Mouse (Mus musculus): ENCODE results near the gene Tmem140. TPM values are rescaled to one million over a fixed set of nuclear protein-coding genes. Genes with fewer than 3 reads are reported as not detected.

Gene Tmem140
- 10 to 100 TPM; 16.8 to 30.9 (median 17.3) TPM for polyA plus RNA-seq (2017; shearing (Covaris generic))

DNA sequence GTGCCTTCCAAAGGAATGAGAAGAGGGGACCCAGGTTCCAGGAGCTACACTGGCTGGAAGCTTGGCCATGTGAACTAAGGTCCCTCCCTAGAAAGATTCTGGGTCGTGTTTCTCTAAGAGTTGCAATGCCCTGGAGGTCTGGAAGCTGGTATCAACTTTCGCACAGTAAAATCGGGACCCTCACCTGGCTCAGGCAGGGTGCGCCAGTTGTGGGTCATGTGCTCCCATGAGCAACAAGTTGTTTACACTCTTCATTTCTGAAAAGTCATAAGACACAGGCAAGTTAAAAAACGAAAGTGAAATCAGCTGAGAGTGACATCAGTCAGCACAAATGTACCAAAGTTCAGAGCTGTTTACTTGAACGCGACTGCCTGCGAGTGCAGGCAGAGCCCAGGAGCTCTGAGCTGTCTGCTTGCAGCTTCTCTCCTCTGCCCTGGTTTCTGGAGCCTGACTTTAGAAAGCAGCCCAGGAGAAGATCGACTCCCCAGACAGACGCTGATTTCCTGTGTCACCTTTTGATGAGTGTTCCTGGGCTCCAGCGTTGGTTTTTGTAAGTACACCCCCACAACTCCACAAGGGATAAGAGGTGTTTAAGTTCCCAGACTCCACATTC, at the start of gene Tmem140:
Tmem140 (plus strand) TSS at position 356 of the 613 bp plus-strand sequence.
- ATAC-seq, result peak; percentile 91

DNA sequence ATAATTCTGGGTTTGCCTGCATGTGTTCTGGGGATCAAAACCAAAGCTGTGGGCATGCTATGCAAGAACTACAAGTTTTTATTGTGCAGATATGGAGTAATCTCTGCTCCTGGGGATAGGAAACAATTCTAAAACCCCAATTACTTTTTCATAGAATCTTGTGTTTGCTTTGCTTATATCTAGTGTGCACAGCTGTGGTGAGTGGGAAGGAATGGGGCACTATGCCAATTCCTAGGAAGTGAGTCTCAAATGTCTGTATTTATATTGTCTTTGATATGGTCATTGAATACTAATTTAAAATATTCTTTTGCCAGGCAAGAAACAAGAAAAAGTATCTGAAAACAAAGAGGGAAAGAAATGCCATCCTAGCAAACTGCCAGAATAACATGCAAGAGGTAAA, 38.5 kb upstream of the Tmem140 start:
- ATAC-seq, result no peak

DNA sequence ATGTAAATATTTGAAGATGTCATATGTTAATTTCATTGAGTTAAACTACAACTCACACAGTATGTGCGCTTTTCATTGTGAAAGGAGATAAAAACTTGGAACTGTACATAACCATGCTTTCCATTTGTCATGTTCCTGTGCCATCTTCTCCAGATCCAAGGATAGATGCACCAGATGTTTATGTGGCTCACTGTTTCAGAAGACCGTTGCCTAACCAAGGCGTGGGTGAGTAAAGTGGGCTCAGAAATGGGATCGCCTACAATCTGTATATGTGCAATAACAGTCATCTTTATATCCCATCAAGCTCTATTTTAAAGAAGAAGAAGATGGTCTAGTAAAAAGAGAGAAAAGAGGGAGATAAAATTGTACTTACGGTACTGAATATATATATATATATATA, 30.6 kb upstream of the Tmem140 start:
- no peak for ATAC-seq

DNA sequence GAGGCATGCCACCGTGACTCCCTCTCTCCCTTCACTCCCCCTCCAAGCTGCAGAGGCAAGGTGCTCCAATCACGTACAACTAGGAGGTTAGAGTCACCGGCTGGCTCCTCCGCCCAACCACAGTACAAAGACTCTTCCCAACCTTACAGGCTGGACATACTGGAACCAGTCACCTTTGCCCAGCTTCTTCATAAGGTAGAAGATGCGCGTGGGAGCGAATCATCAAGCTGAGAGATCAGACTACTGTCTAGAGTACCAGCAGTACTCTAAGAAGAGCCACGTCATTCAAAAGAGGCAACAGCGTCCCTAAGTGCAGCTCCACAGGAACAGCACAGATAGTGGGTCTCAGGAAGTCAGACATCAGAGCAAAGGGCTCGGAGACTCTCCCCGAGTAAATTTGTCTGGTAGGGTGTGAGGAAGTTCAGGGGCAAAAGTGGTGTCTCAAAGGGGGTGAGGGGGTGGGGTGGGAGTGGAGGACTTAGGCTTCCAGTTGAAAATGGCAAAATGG, 1.3 kb upstream of the Tmem140 start:
- ATAC-seq, result no peak

DNA sequence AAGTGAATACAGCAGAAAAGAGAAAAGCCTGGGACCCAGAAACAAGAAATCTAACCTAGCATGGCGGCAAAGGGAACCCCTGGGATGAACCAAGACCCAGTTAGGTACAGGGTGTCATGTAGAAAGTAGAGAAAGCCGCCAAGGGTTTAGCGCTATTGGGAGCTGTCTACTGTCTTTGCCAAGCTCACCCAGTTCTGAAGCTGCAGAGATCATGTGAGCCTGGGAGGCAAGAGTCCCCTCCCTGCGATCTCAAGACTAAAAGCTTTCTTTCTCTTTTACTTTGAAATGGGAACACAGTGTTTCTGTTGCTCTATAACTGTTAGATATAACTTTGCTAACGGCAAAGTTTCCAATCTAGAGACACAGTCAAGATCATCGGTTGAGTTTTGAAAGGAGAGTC, 565 bp upstream of the Tmem140 start:
- peak; percentile 69 for ATAC-seq

DNA sequence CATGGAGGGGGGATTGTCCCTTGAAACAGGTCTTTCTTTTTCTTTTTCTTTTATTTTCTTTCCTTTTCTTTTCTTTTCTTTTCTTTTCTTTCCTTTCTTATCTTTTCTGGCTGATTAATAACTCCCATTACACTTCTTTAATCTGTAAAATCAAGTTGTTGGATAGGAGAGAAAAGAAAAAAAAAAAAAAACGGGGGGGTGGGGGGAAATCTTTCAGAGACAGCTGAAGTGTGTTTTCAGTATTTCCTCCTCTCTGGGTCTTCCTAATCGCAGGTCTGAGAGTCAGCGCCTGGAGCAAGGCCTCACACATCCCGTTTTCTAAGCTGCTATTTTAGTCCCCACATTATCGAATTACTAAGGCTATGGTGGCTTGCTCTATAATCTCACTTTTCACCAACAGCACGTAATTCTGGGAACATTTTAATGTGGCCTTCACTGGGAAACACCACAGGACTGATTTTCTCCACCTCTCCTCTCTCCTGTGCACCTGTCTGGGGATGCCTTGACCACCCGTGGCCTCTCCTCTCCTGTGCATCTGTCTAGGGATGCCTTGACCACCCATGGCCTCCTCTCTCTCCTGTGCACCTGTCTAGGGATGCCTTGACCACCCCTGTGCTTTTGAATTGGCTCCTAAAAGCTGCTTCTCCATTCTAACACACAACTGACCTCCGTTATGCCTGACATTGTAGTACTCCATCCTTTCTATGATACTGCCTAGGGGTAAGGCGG, 1.0 kb downstream of the Tmem140 start:
- no peak for ATAC-seq

DNA sequence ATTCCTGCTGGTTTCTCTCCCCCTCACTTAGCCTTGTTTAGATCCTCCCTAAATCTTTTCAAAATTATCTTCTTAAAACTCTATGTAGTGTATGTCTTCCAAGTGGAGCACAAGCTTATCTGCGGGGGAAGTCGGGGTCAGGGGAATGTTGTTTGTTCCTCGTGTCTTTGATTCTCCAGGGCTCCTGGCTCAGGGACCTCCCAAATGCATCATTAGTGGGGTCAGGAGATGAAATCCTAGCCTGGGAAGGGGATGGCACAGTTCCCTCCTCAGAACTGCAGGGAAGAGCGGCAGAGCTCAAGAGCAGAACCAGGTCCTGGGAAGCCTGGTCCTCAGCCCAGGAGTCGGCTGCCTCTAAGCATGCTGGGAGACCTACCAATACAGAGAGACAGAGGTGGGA, 2.3 kb downstream of the Tmem140 start:
- ATAC-seq, result no peak

DNA sequence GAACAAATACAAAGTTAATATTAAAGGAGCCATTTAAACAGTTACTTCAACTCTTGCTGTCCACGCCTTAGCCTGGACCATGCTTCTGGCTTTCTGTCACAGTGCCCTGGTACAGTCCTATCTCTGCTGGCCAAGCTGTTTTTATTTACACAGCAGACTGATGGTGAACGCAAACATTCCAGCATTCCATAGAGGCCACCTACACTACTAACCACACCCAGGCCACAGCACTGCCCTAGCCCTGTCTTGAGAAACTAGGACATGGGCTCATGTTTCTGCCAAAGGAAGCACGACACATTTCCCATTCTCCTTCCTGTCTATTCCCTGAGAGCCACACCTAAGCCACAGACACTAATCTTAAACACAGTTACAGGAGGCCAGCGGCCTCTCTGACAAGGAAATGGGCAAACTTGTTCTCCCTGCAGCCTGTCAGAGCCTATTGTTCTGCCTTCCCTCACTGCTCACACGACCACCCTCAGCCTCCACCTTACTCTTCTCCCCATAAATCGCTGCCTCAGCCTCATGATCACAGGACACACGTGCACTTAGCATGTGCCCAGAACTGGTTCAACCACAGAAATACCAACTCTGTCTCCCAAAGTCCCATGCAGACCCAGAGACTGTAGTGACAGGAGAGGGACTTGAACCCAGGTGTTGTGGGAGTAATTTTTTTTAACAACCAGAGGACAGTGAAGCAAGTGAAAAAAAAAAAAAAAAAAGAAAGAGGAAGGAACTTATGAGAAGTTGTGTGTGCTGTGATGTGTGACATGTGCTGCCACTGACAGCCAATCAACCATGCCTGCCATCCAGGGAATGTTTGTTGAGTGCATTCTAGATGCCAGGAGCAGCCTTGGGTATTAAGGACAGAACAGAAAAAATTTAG, 3.0 kb downstream of the Tmem140 start:
- ATAC-seq, result no peak

DNA sequence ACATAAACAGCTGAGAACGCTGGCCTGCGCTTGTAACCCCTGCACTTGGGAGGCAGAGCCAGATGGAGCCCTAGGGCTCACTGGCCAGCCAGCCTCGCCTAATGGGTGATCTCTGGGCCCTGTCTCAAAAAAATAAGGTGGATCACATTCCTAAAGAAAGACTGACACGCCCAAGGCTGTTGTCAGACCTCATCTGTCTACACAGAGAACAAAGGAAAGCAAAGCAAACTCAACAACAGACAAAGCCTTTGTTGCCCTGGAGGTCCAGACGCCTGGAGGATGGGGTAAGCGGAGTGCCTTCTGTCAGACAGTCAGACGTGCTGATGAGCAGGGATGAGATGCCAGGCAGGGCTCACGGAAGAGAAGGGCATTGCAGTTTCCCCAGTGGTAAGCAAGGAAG, 3.8 kb downstream of the Tmem140 start:
- ATAC-seq, result no peak

DNA sequence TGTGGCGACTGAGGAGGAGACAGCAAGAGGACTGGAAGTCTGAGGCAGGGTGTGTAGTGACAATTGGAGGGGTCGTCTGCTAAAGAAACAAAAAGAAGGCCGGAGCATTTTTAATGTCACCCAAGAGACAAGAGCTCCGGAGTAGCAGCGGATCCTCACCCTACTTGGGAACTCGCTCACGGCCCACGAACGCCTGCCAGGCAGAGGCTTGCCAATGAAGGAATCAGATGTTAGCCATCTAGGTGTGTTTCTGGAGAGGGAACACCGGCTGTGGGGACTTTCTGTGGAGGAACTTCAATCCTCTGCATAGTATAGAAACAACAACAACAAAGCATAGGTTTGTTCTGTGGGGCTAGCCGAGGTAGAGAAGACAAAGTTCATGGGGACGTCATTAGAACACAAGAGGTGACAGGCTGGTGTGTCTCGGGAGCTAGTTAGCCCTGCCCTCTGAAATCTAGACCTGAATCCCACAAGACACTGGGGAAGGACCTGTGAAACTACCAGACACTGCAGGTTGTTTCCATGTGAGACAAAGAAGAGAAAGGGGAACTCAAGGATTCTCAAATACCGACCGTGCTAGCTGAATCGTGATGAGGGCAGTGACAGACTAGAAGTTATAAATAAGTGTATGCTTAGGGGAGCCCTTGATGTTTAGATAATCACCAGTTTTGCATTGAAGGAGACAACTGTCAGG, 4.5 kb downstream of the Tmem140 start:
- ATAC-seq, result no peak

DNA sequence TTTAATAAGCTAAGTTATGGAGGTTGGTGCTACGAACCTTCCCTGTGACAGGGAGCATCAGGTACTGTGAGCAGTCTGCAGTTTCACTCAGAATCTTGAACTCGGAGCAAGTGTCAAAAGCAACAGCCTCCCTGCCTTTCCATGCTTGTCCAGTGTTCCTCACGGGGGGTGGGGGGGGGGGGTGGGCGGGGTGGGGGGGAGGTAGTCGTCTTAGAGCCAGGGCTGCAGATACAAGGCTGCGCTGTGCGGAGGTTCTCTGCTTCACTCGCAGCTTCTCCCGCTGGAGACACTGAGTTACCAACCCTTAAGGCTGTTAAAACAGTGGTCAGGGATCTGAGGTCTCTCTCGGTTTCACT, 5.0 kb downstream of the Tmem140 start:
- ATAC-seq, result no peak

DNA sequence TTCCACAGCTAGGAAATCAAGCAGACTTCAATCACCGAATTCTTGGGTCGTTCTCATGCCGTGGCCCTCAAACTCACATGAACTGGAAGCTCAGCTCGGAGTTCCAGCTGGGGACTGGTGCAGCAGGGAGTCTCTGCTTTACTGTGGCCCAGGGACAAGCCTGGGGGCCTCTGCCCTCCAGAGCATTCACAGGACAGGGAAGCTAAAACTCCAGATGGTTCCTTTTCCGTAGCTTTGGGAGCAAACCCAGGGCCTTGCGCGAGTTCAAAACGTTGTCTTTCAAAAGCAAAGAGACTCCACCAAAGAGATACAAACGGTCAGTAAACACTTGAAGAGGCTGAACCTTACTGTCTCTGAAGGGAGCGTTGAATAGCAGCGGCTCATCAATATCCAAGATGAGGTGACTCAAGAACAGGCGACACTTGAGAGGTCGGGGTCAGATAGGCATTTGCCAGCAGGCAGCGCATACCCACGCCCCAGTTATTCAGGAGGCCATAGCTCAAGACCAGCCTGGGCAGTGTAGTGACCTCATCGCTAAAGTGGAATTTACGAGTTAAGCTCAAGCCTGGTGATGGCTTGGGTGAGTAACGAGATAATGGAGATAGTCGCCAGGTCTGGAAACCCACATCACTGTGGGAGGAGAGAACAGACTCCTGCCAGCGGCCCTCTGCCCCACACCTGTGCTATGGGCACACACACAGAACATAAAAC, 5.7 kb downstream of the Tmem140 start:
- peak; percentile 3 for ATAC-seq

DNA sequence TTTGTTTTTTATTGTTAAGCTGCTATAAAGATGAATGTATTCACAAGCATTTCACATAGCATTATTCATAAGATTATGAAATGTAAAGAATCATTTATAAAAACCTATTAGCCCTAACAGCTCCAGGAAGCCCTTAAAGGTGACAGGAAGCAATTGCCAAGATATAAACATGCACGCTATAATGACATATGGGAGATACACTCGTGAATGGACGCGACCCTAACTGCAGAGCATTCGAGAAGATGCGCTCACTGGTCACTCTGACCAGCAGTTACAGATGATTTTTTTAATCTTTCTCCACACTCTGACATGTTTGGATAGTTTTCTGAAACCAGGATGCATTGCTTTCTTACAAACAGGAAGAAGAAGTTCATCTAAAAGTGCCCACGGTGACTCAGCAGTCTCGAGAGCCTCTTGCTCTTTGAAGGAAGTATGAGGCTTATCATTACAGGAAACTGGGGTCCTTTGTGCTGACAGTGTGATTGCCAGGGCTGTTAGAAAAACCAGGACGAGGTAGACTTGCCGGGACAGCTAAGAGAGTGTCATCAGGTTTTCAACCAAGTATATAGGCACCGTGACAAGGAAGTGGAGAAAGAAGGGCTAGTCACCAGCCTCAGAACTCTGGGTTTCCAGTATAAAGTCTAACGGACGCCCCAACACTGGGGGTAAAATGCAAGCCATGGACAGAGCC, 6.4 kb downstream of the Tmem140 start:
- peak; percentile 95 for ATAC-seq

DNA sequence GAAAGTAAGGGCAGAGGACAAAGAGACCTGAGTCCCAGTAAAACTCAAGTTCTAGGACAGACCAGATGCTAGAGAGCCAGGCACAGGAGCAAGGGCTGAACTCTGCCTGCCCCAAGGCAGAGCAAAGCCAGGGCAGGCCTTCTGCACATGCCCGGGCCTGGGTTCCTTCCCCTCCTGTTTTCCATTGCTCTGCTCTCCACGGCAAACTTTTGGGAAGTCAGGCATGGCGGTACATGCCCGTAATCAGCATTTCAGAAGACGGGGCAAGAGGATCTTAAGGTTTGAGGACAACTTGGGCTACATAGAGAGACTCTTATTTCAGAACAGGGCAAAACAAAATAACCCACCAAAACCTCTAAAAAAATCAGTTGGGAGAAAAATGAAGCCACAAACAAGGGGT, 7.2 kb downstream of the Tmem140 start:
- ATAC-seq, result no peak

DNA sequence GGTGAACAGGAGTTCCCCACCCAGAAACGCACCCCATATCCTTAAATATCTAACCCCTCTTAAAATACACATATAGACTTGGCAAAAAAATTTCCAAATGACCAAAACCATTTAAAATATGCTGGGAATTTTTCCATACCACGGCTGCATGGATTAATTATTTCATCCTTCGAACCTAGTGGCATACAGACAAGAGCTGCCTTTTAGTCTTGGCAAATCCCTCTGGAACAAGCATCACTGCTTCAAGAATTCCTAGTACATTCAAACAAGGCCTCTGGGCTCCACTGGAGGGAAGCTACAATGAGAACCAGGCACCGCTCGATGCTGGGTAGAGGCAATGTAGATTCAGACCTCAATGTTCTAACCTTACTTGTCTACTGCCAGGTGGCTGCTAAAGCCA, 7.8 kb downstream of the Tmem140 start:
- no peak for ATAC-seq

DNA sequence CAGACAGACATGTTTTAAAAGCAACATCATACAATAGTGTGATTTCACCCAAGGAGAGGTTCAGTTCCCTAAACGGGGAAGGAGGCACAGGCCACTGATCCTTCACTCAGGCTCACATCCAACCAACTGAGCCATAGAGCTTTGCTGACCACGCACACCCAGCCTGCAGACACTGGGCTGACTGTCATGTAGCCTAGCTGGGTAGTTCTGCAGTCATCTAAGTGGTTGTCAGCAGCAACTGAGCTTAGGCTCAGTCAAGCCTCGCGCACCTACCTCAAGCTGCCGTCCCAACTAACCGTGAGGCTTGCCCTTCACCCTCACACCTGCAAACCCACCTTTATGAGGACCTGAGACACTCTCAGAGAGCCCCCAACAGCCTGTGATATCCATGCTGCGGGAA, 9.0 kb downstream of the Tmem140 start:
- ATAC-seq, result no peak

DNA sequence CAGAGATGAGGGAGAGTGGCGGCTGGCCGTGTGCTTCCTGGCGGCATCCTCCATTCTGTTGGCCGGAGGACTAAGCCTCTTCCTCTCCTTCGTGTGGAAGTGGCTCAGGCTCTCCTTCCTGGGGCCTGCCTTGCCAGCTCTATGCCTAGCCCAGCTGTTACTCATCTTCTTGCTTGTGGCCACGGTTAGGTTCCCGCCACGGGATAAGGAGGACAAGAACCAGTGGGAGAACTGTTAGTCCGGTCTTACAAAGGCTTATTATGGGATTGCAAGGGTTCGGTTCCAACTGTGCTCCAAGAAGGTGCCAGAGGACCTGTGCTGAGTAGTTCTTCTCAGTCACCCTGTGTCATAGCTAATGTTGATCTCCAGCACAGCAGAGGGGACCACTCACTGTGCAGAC, 9.9 kb downstream of the Tmem140 start:
- ATAC-seq, result no peak

DNA sequence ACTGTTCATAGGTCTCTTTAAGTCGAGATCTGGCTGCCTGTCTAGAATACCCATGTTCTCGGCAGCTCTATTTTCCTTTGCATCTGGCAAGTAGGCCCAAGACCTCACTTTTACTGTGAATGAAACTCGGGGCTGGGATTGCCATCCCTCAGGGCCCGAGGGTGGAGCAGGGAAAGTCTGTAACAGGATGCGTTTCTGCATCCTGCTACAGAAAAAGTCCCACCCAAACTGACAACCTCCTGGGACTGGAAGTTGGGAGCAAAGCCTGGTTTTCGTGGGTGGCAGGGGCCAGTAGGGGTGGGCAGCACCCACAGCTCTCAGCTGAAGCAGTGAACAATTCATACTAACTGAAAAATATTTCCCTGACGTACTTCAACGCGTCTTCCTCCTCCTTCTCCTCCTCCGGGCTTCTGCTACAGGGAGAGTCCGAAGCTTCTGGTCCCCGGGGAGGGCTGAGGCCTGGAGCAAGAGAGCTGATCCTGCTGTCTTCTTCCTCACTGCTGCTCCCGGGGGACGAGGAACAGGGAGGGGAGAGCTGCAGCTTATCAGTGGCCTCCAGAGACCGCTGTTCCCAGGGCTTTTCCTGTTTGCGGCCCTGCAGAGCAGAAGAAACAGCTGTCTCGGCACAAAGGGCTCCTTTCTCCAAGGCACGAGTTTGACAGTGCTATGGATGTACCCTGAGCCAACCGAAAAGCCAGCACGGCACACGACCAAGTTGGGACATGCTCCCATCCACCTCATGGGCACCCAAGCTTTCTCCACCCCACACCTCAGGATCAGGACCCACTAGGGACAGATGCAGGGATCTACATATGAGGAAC, 11.4 kb downstream of the Tmem140 start:
- no peak for ATAC-seq

DNA sequence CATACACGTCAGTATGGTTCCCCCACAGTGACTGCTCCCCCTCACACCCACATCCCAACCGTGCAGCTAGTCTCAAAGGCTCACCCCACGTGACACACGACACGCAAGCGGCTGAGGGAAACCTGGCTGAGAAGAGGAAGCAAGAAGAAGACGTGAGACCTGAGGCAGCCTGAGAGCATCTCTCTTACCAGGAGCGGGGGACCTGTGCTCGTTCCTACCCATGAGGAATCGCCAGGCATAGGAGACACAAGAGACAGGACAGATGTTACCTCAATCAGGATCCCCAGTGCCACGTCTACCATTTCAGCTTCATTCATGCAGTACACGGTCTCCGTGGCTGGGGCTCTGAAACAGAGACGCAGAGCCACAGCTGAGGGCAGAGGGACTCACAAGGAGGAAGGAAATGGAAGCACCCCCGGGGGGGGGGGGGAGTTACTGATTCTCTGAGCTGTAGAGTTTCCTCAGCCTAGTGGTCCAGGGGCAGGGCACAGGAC, 12.4 kb downstream of the Tmem140 start:
- peak; percentile 10 for ATAC-seq
